In the genomic region with DNA sequence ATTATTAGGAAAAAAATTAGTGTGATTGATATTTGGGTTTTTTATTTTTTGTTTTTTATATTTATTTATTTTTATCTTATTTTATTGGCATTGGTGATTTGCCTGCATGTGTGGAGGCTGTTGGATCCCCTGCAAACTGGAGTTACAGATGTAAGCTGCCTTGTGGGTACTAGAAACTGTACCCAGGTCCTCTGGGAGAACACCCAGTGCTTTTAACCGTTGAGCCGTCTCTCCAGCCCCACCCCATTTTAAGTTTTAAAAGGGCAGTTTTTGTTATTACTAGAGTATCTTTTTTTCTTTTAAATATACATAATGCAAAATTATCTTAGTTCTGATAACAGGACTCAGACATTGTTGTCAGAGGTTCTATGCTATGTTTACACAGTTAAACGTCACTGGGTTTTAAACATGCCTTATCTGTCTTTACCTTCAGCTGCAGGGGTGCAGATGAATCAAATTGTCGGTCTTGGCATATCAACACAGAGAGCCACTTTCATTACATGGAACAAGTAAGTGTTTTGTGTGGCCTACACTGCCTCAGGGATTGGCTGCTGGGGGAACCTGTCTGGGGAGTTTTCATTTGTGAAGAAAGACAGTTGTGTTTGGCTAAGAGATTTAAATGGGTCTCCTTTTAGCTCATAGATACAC, we compare ENCODE assay signal across 24 mouse cellular contexts. TPM values are rescaled to one million over a fixed set of nuclear protein-coding genes. Genes with fewer than 3 reads are reported as not detected.
DNase-seq lines count a peak whose midpoint lies in the region; ATAC-seq and TF ChIP-seq lines count a peak whose summit lies in the region.
"Had no signal": no experiment of that assay in that cellular context is flagged by ENCODE, and none has a peak within 500 bp of the region (broad histone marks: within the 10 kb centered on the region; RNA-seq: fewer than 3 reads in every experiment).

No protein-coding gene starts in this region.

- no peak overlapping the region for H3K27ac ChIP-seq in embryonic facial prominence, embryonic 14.5 days (replicated peaks; ENCODE audit: low read depth, low read length)
- no peak overlapping the region for H3K27ac ChIP-seq in embryonic facial prominence, embryonic 10.5 days (replicated peaks)
- H3K27ac ChIP-seq in liver, embryonic 14.5 days = no peak overlapping the region
- no peak overlapping the region for H3K27ac ChIP-seq in liver, embryonic 12.5 days
- H3K27ac ChIP-seq in stomach, postnatal 0 days (replicated peaks) = no peak overlapping the region
- H3K27ac ChIP-seq in forebrain, embryonic 10.5 days = no peak overlapping the region
- H3K27ac ChIP-seq: embryonic facial prominence, embryonic 15.5 days; forebrain, embryonic 15.5 days; heart, embryonic 10.5 days; hindbrain, embryonic 12.5 days had no signal

- peak; percentile 59 for DNase-seq in embryonic facial prominence, embryonic 14.5 days (ENCODE audit: low spot score)
- no peak for DNase-seq in embryonic facial prominence, embryonic 10.5 days (ENCODE audit: low spot score)
- no peak for DNase-seq in liver, embryonic 14.5 days (ENCODE audit: low read depth in 3 of 3, low spot score in 3 of 3)
- DNase-seq in stomach, postnatal 0 days (ENCODE audit: low spot score) = peak; percentile 54
- DNase-seq in forebrain, embryonic 10.5 days (ENCODE audit: extremely low spot score, low spot score) = no peak
- DNase-seq in thymus, postnatal 0 days (ENCODE audit: low spot score) = no peak
- DNase-seq: adrenal gland, postnatal 14 days; B cell, adult 2 months; cerebellum, adult 11-12 months; cerebellum, adult 9-10 months; cerebellum, postnatal 36 days; gastrocnemius, postnatal 14 days; heart, postnatal 10 days; heart, postnatal 4 days had no signal

- H3K27me3 ChIP-seq in embryonic facial prominence, embryonic 14.5 days (replicated peaks; ENCODE audit: control insufficient read depth, insufficient read depth, low read length) = no peaks in the 10 kb centered on the region
- no peaks in the 10 kb centered on the region for H3K27me3 ChIP-seq in embryonic facial prominence, embryonic 10.5 days (replicated peaks; ENCODE audit: low read depth, poor library complexity, severe bottlenecking)
- H3K27me3 ChIP-seq in liver, embryonic 14.5 days (ENCODE audit: control insufficient read depth, insufficient read depth, low read length) = no peaks in the 10 kb centered on the region
- no peaks in the 10 kb centered on the region for H3K27me3 ChIP-seq in liver, embryonic 12.5 days (replicated peaks)
- no peaks in the 10 kb centered on the region for H3K27me3 ChIP-seq in stomach, postnatal 0 days (ENCODE audit: control insufficient read depth, insufficient read depth, low read length)
- H3K27me3 ChIP-seq in forebrain, embryonic 10.5 days (ENCODE audit: poor library complexity, severe bottlenecking) = no peaks in the 10 kb centered on the region
- H3K27me3 ChIP-seq: embryonic facial prominence, embryonic 15.5 days; forebrain, embryonic 15.5 days; hindbrain, embryonic 12.5 days had no signal

- TF ChIP-seq EP300 in liver, embryonic 14.5 days (IDR thresholded peaks at IDR 0.05; ENCODE audit: low read depth) = no peak
- TF ChIP-seq EP300 in stomach, postnatal 0 days (optimal IDR thresholded peaks at IDR 0.05) = no peak

- no peak for TF ChIP-seq CTCF in liver, embryonic 14.5 days (IDR thresholded peaks at IDR 0.05; ENCODE audit: low read depth)
- no peak for TF ChIP-seq CTCF in stomach, postnatal 0 days (IDR thresholded peaks at IDR 0.05; ENCODE audit: low read depth)

- WGBS in embryonic facial prominence, embryonic 14.5 days = 43% methylated on average over 4 of the region's 4 CpGs
- WGBS in embryonic facial prominence, embryonic 10.5 days = 65% methylated on average over 4 of the region's 4 CpGs
- 26% methylated on average over 4 of the region's 4 CpGs for WGBS in liver, embryonic 14.5 days (ENCODE audit: insufficient replicate concordance)
- 29% methylated on average over 4 of the region's 4 CpGs for WGBS in liver, embryonic 12.5 days (ENCODE audit: insufficient replicate concordance)
- WGBS in stomach, postnatal 0 days = 32% methylated on average over 4 of the region's 4 CpGs
- WGBS in forebrain, embryonic 10.5 days = 78% methylated on average over 4 of the region's 4 CpGs

- no peak overlapping the region for H3K9ac ChIP-seq in embryonic facial prominence, embryonic 14.5 days (ENCODE audit: low read depth, low read length)
- no peak overlapping the region for H3K9ac ChIP-seq in liver, embryonic 14.5 days (replicated peaks)
- H3K9ac ChIP-seq in liver, embryonic 12.5 days = no peak overlapping the region
- H3K9ac ChIP-seq in stomach, postnatal 0 days (ENCODE audit: low read length) = no peak overlapping the region
- H3K9ac ChIP-seq: embryonic facial prominence, embryonic 15.5 days; forebrain, embryonic 15.5 days; hindbrain, embryonic 12.5 days had no signal

- ATAC-seq in embryonic facial prominence, embryonic 14.5 days (ENCODE audit: low read depth) = peak; percentile 61; the same call in 1 of the 2 replicates
- peak; percentile 35; the same call in 1 of the 2 replicates for ATAC-seq in liver, embryonic 14.5 days (ENCODE audit: insufficient read depth)
- ATAC-seq in liver, embryonic 12.5 days = no peak
- ATAC-seq in megakaryocyte-erythroid progenitor cell, adult 5-6 weeks (replicated peaks; ENCODE audit: low FRiP score, low TSS enrichment, poor library complexity, severe bottlenecking) = peak; percentile 89
- ATAC-seq in stomach, postnatal 0 days (ENCODE audit: low FRiP score, low TSS enrichment) = peak; percentile 41; the same call in 1 of the 2 replicates
- ATAC-seq: CD4-positive, CD25-positive, alpha-beta regulatory T cell, adult 4 months; forebrain, embryonic 15.5 days; hindbrain, embryonic 16.5 days had no signal

- H3K4me3 ChIP-seq in embryonic facial prominence, embryonic 14.5 days (ENCODE audit: low read depth, low read length) = no peak overlapping the region
- no peak overlapping the region for H3K4me3 ChIP-seq in embryonic facial prominence, embryonic 10.5 days
- no peak overlapping the region for H3K4me3 ChIP-seq in liver, embryonic 14.5 days (ENCODE audit: insufficient read depth in 1 of 2, low read depth in 2 of 2, low read length in 2 of 2)
- no peak overlapping the region for H3K4me3 ChIP-seq in liver, embryonic 12.5 days
- no peak overlapping the region for H3K4me3 ChIP-seq in stomach, postnatal 0 days (ENCODE audit: low read depth, low read length)
- no peak overlapping the region for H3K4me3 ChIP-seq in forebrain, embryonic 10.5 days
- H3K4me3 ChIP-seq: embryonic facial prominence, embryonic 15.5 days; erythroblast, embryonic 14.5 days; forebrain, embryonic 15.5 days; heart, embryonic 10.5 days; hindbrain, embryonic 12.5 days had no signal

- peaks cover 3% of the 10 kb centered on the region; the same call in 1 of the 2 replicates for H3K4me1 ChIP-seq in embryonic facial prominence, embryonic 14.5 days (ENCODE audit: control insufficient read depth, insufficient read depth, low read length)
- H3K4me1 ChIP-seq in embryonic facial prominence, embryonic 10.5 days = peaks cover 4% of the 10 kb centered on the region
- H3K4me1 ChIP-seq in liver, embryonic 14.5 days (replicated peaks; ENCODE audit: control insufficient read depth in 2 of 2, insufficient read depth in 2 of 2, low read length in 1 of 2) = no peaks in the 10 kb centered on the region
- 0 out of 2 replicates have a peak, but pooled peaks cover 6% of the 10 kb centered on the region for H3K4me1 ChIP-seq in liver, embryonic 12.5 days
- no peaks in the 10 kb centered on the region; the same call in 1 of the 2 replicates for H3K4me1 ChIP-seq in stomach, postnatal 0 days (replicated peaks; ENCODE audit: control insufficient read depth, insufficient read depth)
- peaks cover 14% of the 10 kb centered on the region for H3K4me1 ChIP-seq in forebrain, embryonic 10.5 days
- H3K4me1 ChIP-seq: forebrain, embryonic 15.5 days; hindbrain, embryonic 12.5 days had no signal

- 0 out of 2 replicates have a peak, but pooled peaks cover 4% of the 10 kb centered on the region for H3K36me3 ChIP-seq in embryonic facial prominence, embryonic 14.5 days (ENCODE audit: control insufficient read depth, insufficient read depth, low read length)
- H3K36me3 ChIP-seq in embryonic facial prominence, embryonic 10.5 days (replicated peaks) = no peaks in the 10 kb centered on the region
- H3K36me3 ChIP-seq in liver, embryonic 14.5 days (replicated peaks; ENCODE audit: control insufficient read depth, insufficient read depth, low read depth) = no peaks in the 10 kb centered on the region
- no peaks in the 10 kb centered on the region for H3K36me3 ChIP-seq in liver, embryonic 12.5 days
- H3K36me3 ChIP-seq in stomach, postnatal 0 days (ENCODE audit: control insufficient read depth, insufficient read depth, low read length) = no peaks in the 10 kb centered on the region; the same call in 1 of the 2 replicates
- H3K36me3 ChIP-seq in forebrain, embryonic 10.5 days (replicated peaks) = no peaks in the 10 kb centered on the region
- H3K36me3 ChIP-seq: embryonic facial prominence, embryonic 15.5 days; forebrain, embryonic 15.5 days; heart, embryonic 10.5 days; hindbrain, embryonic 12.5 days had no signal

- no peak overlapping the region for H3K4me2 ChIP-seq in embryonic facial prominence, embryonic 14.5 days (ENCODE audit: low read depth, low read length)
- H3K4me2 ChIP-seq in liver, embryonic 14.5 days (ENCODE audit: low read depth) = no peak overlapping the region
- H3K4me2 ChIP-seq in liver, embryonic 12.5 days = no peak overlapping the region
- H3K4me2 ChIP-seq in stomach, postnatal 0 days (replicated peaks; ENCODE audit: low read depth) = no peak overlapping the region
- H3K4me2 ChIP-seq: embryonic facial prominence, embryonic 15.5 days; forebrain, embryonic 15.5 days; hindbrain, embryonic 12.5 days had no signal

- H3K9me3 ChIP-seq in embryonic facial prominence, embryonic 14.5 days (ENCODE audit: control insufficient read depth, low read length) = no peaks in the 10 kb centered on the region
- no peaks in the 10 kb centered on the region for H3K9me3 ChIP-seq in embryonic facial prominence, embryonic 10.5 days
- no peaks in the 10 kb centered on the region for H3K9me3 ChIP-seq in liver, embryonic 14.5 days (ENCODE audit: control insufficient read depth, low read length)
- no peaks in the 10 kb centered on the region for H3K9me3 ChIP-seq in liver, embryonic 12.5 days (replicated peaks)
- no peaks in the 10 kb centered on the region for H3K9me3 ChIP-seq in stomach, postnatal 0 days (ENCODE audit: control insufficient read depth, low read length)
- H3K9me3 ChIP-seq in forebrain, embryonic 10.5 days = no peaks in the 10 kb centered on the region
- H3K9me3 ChIP-seq: embryonic facial prominence, embryonic 15.5 days; forebrain, embryonic 15.5 days; G1E; heart, embryonic 10.5 days; hindbrain, embryonic 12.5 days had no signal

RNA-seq across cellular contexts. Expression of a gene that starts 13.9 kb away (rescaled TPM):
- 7.4 and 8.0 TPM in 2 replicates for polyA plus RNA-seq in embryonic facial prominence, embryonic 14.5 days (2014; fragmentation: Nextera tagmentation; extraction: Ambion mirVana)
- 4.6 and 4.8 TPM in 2 replicates for polyA plus RNA-seq in embryonic facial prominence, embryonic 10.5 days (2016; fragmentation: Nextera tagmentation; extraction: Ambion mirVana)
- 0.12 and 0.41 TPM in 2 replicates for polyA plus RNA-seq in liver, embryonic 14.5 days (2012; rRNA removed)
- 0.43 and 0.51 TPM in 2 replicates for polyA plus RNA-seq in liver, embryonic 14.5 days (2014; fragmentation: Nextera tagmentation; extraction: Ambion mirVana)
- polyA plus RNA-seq in liver, embryonic 12.5 days (2016; fragmentation: Nextera tagmentation; extraction: Ambion mirVana) = 0.85 and 1.2 TPM in 2 replicates
- 1.4 and 1.5 TPM in 2 replicates for total RNA-seq in megakaryocyte-erythroid progenitor cell, adult 5-6 weeks (2014; fragmentation: Nextera tagmentation)
- 2.0 and 3.5 TPM in 2 replicates for total RNA-seq in megakaryocyte-erythroid progenitor cell, adult 5-6 weeks (2017)
- polyA plus RNA-seq in stomach, postnatal 0 days (2015; fragmentation: Nextera tagmentation; extraction: Ambion mirVana) = 8.7 and 9.8 TPM in 2 replicates
- polyA plus RNA-seq in forebrain, embryonic 10.5 days (2016; fragmentation: Nextera tagmentation; extraction: Ambion mirVana) = 3.2 and 3.4 TPM in 2 replicates
- polyA plus RNA-seq in thymus, postnatal 0 days (2015; fragmentation: Nextera tagmentation; extraction: Ambion mirVana) = 5.7 and 8.0 TPM in 2 replicates
- polyA plus RNA-seq: erythroblast, embryonic 14.5 days had no signal

Comparison
In these comparisons a context has a peak if more than half of its experiments do, and no peak if none do; other contexts are left out.
1. DNase-seq: peak in embryonic facial prominence, embryonic 14.5 days (single experiment) and stomach, postnatal 0 days (single experiment); none in embryonic facial prominence, embryonic 10.5 days (single experiment), liver, embryonic 14.5 days (0 of 3), forebrain, embryonic 10.5 days (single experiment) and thymus, postnatal 0 days (single experiment).